Mouse (Mus musculus): ENCODE measurements around the gene Eif3i.

GRCm38 (mm10) chr4:129625496-129625895 is 25.0 kb upstream of the Eif3i start:
- TF ChIP-seq EP300 (IDR thresholded peaks at IDR 0.05; ENCODE audit: low read depth): no peak
- no peak for TF ChIP-seq CTCF (IDR thresholded peaks at IDR 0.05; ENCODE audit: low read depth)

All from liver, embryonic 14.5 days (tissue).